Mouse (Mus musculus) CH12.LX (cell line): ENCODE results near the gene Fgfr2. TPM values are rescaled to one million over a fixed set of nuclear protein-coding genes. Genes with fewer than 3 reads are reported as not detected.

Experiments
- DNase-seq: peaks from one replicate; pipeline ENCODE4 v3.0.0-alpha.2; 2013; ENCODE audit errors: extremely low read depth
- H3K27ac ChIP-seq: 2 replicates; pipeline ENCODE4 v1.5.1; 2012; ENCODE audit warnings: low read depth, mild to moderate bottlenecking, control low read depth, moderate library complexity; ENCODE audit not compliant: insufficient read depth
- H3K27me3 ChIP-seq: replicated peaks from 2 replicates; pipeline ENCODE3; 2012; ENCODE audit warnings: inconsistent platforms
- H3K36me3 ChIP-seq, 2 experiments: replicated peaks in 1 of 2; 2 replicates each; pipeline versions ENCODE3 to v1.6.1; 2012; ENCODE audit warnings: inconsistent platforms in 1 of 2, low read length in 1 of 2, mild to moderate bottlenecking in 1 of 2, mixed read lengths in 1 of 2, moderate library complexity in 1 of 2; ENCODE audit not compliant: control insufficient read depth in 1 of 2, insufficient read depth in 1 of 2
- H3K4me1 ChIP-seq, 2 experiments: 2 replicates each; pipeline ENCODE4 v1.6.1; 2012; ENCODE audit warnings: inconsistent platforms in 1 of 2, moderate library complexity in 1 of 2; ENCODE audit not compliant: insufficient read depth in 2 of 2, control insufficient read depth in 1 of 2
- H3K4me2 ChIP-seq: 2 replicates; pipeline ENCODE4 v1.6.1; 2012; ENCODE audit warnings: low read depth, mild to moderate bottlenecking, control low read depth; ENCODE audit not compliant: poor library complexity, insufficient read depth, severe bottlenecking
- H3K4me3 ChIP-seq, 3 experiments: fragments of 150-350 bp in 1 of 3; sonication (generic) in 1 of 3; replicated peaks in 1 of 3; 2 replicates each; pipeline versions ENCODE3 to v1.5.1; 2011 to 2012; ENCODE audit warnings: low read depth in 2 of 3, low read length in 2 of 3, mild to moderate bottlenecking in 2 of 3, moderate library complexity in 2 of 3, control low read depth in 1 of 3, improper control_type of control experiment in 1 of 3, inconsistent platforms in 1 of 3, mixed read lengths in 1 of 3; ENCODE audit not compliant: poor library complexity in 1 of 3
- H3K79me2 ChIP-seq: replicated peaks from 2 replicates; pipeline ENCODE4 v1.6.1; 2012; ENCODE audit warnings: mild to moderate bottlenecking, moderate library complexity; ENCODE audit not compliant: control insufficient read depth, poor library complexity, insufficient read depth, severe bottlenecking; ENCODE audit errors: extremely low read depth
- H3K9ac ChIP-seq: 2 replicates; pipeline ENCODE4 v1.6.1; 2012; ENCODE audit warnings: low read depth, mild to moderate bottlenecking, control low read depth, moderate library complexity; ENCODE audit not compliant: insufficient read depth
- H3K9me3 ChIP-seq: replicated peaks from 2 replicates; pipeline ENCODE3; 2012; ENCODE audit warnings: low read length, inconsistent platforms, mixed read lengths
- BHLHE40 ChIP-seq: IDR thresholded peaks from 2 replicates; pipeline ENCODE4 v1.6.1; 2011; ENCODE audit warnings: mild to moderate bottlenecking, low read depth, low read length, improper control_type of control experiment
- CHD1 ChIP-seq: IDR thresholded peaks from 2 replicates; pipeline ENCODE4 v1.6.1; 2012; ENCODE audit warnings: low read depth, low read length, improper control_type of control experiment, inconsistent platforms
- CTCF ChIP-seq, 2 experiments: IDR thresholded peaks in 1 of 2; conservative IDR thresholded peaks in 1 of 2; 2 replicates each; pipeline ENCODE4 v1.5.1; 2011 to 2012; ENCODE audit warnings: low read depth in 2 of 2, low read length in 2 of 2, improper control_type of control experiment in 1 of 2, inconsistent platforms in 1 of 2, mild to moderate bottlenecking in 1 of 2, moderate library complexity in 1 of 2
- ELF1 ChIP-seq: IDR thresholded peaks from 2 replicates; pipeline ENCODE4 v1.6.1; 2014; ENCODE audit warnings: low read depth, mild to moderate bottlenecking, inconsistent platforms, low read length, improper control_type of control experiment
- EP300 ChIP-seq: IDR thresholded peaks from 2 replicates; pipeline ENCODE4 v1.6.1; 2011; ENCODE audit warnings: low read length, improper control_type of control experiment
- HCFC1 ChIP-seq: IDR thresholded peaks from 2 replicates; pipeline ENCODE4 v1.6.1; 2012; ENCODE audit warnings: low read depth, mild to moderate bottlenecking, inconsistent platforms, low read length, improper control_type of control experiment
- MAZ ChIP-seq: IDR thresholded peaks from 2 replicates; pipeline ENCODE4 v1.6.1; 2012; ENCODE audit warnings: low read depth, mild to moderate bottlenecking, inconsistent platforms, low read length, improper control_type of control experiment, moderate library complexity
- MXI1 ChIP-seq: IDR thresholded peaks from 2 replicates; pipeline ENCODE4 v1.6.1; 2011; ENCODE audit warnings: mild to moderate bottlenecking, low read depth, low read length, improper control_type of control experiment
- MYC ChIP-seq: IDR thresholded peaks from 2 replicates; pipeline ENCODE4 v1.6.1; 2011; ENCODE audit warnings: low read depth, mild to moderate bottlenecking, improper control_type of control experiment, low read length
- NELFE ChIP-seq: IDR thresholded peaks from 2 replicates; pipeline ENCODE4 v1.6.1; 2011; ENCODE audit warnings: low read depth, low read length, improper control_type of control experiment
- PAX5 ChIP-seq: IDR thresholded peaks from 2 replicates; pipeline ENCODE4 v1.6.1; 2012; ENCODE audit warnings: low read length, inconsistent platforms, mixed read lengths
- POLR2AphosphoS2 ChIP-seq: IDR thresholded peaks from 2 replicates; pipeline ENCODE4 v1.6.1; 2011; ENCODE audit warnings: low read depth, low read length, improper control_type of control experiment
- RAD21 ChIP-seq: IDR thresholded peaks from 2 replicates; pipeline ENCODE4 v1.6.1; 2011; ENCODE audit warnings: low read depth, mild to moderate bottlenecking, low read length, improper control_type of control experiment, moderate library complexity
- SIN3A ChIP-seq: IDR thresholded peaks from 2 replicates; pipeline ENCODE4 v1.6.1; 2012; ENCODE audit warnings: low read length, improper control_type of control experiment, inconsistent platforms
- TBP ChIP-seq: conservative IDR thresholded peaks from 2 replicates; pipeline ENCODE4 v1.6.1; 2011; ENCODE audit warnings: low read depth, low read length, improper control_type of control experiment
- TCF12 ChIP-seq: IDR thresholded peaks from 2 replicates; pipeline ENCODE4 v1.6.1; 2014; ENCODE audit warnings: low read depth, mild to moderate bottlenecking, inconsistent platforms, low read length, improper control_type of control experiment
- USF1 ChIP-seq: IDR thresholded peaks from 2 replicates; pipeline ENCODE4 v1.6.1; 2014; ENCODE audit warnings: low read depth, mild to moderate bottlenecking, inconsistent platforms, low read length, improper control_type of control experiment
- USF2 ChIP-seq: conservative IDR thresholded peaks from 2 replicates; pipeline ENCODE4 v1.6.1; 2011; ENCODE audit warnings: low read depth, low read length, improper control_type of control experiment
- ZMIZ1 ChIP-seq: IDR thresholded peaks from 2 replicates; pipeline ENCODE4 v1.6.1; 2012; ENCODE audit warnings: low read depth, mild to moderate bottlenecking, inconsistent platforms, low read length, improper control_type of control experiment
- dilution Hi-C: fragments of 300-500 bp; cut with MboI; formaldehyde crosslinking; loops from 2 replicates; pipeline ENCODE4 v1.14.3; 2020; ENCODE audit warnings: low sequenced_read_pairs; ENCODE audit not compliant: extremely low pct_unique_long_range_greater_than_20kb, extremely low pct_ligation_motif_present
- in situ Hi-C: fragments of 300-500 bp; cut with MboI; formaldehyde crosslinking; loops from 3 replicates; pipeline ENCODE4 v1.14.3; 2019; ENCODE audit warnings: low sequenced_read_pairs, low pct_ligation_motif_present, low pct_unique_long_range_greater_than_20kb, mixed read lengths
- polyA plus RNA-seq: library from polyadenylated mRNA; unstranded; fragments of >175 nt; gene quantifications from 2 replicates; pipeline ENCODE4 v1.2.1, GENCODE M21; 2012; ENCODE audit warnings: low read depth; ENCODE audit not compliant: insufficient read length
- total RNA-seq, 2 experiments: library from RNA; depleted of rRNA; stranded (reverse); fragments of 300-350 nt in 1 of 2; fragments of >200 nt in 1 of 2; gene quantifications; 2 replicates each; pipeline ENCODE4 v1.2.3; 2012 to 2014

Fgfr2 gene
- total and polyA plus RNA-seq, 3 experiments: not detected

- TF ChIP-seq BHLHE40 (no peak), RAD21 (no peak), TCF12 (no peak), ZMIZ1 (no peak), HCFC1 (no peak), USF2 (no peak), PAX5 (no peak), CTCF (conservative IDR thresholded peaks at IDR 0.05 in 1 of 2, IDR thresholded peaks at IDR 0.05 in 1 of 2; ENCODE audit: low read depth in 2 of 2, low read length in 2 of 2) (no peak), NELFE (no peak), SIN3A (no peak), USF1 (no peak), TBP (no peak)
- TF ChIP-seq, all 38 proteins: peak for 0
- Histone ChIP-seq H3K4me2 (no peak overlapping the region), H3K9ac (no peak overlapping the region), H3K79me2 (no peaks in the 10 kb centered on the region), H3K4me3 (no peak overlapping the region), H3K9me3 (no peaks in the 10 kb centered on the region), H3K27ac (no peak overlapping the region), H3K4me1 (no peaks in the 10 kb centered on the region), H3K27me3 (peaks cover 86% of the 10 kb centered on the region), H3K36me3 (no peaks in the 10 kb centered on the region)
- in situ Hi-C loops: no loop called here
- dilution Hi-C loops: no loop called here
- DNase-seq: no peak
Measured at GRCm38 (mm10) chr7:132088606-132089005, 1034.5 kb downstream of the Fgfr2 start.

DNA sequence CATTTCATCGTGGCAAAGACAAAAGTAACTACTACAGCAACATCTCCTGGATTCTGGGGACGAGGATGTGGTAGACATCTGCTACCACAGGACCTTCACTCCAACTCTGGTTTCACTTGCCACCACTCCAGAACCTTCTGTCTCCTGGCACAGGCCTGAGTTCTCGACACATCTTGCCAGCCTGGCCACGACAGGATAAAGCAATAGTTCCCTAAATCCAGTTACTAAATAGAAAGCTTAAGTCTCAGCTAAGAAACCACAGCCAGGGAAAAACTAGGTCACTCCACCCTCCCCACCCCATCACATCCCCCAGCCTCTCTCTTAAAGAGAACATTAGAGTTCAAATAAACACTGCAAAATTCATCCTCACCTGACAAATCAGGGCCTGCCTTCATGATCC lies 1035.0 kb downstream of the Fgfr2 start:
- H3K9ac ChIP-seq: no peak overlapping the region
- no peak overlapping the region for H3K4me2 ChIP-seq
- H3K36me3 ChIP-seq: no peaks in the 10 kb centered on the region
- H3K79me2 ChIP-seq: no peaks in the 10 kb centered on the region
- no peak for DNase-seq
- no peak overlapping the region for H3K27ac ChIP-seq
- in situ Hi-C loops: no loop called here
- TF ChIP-seq POLR2AphosphoS2: no peak
- TF ChIP-seq, all 38 proteins: peak for 0
- dilution Hi-C loops: no loop called here
- H3K4me3 ChIP-seq: no peak overlapping the region
- H3K9me3 ChIP-seq: no peaks in the 10 kb centered on the region
- peaks cover 87% of the 10 kb centered on the region for H3K27me3 ChIP-seq
- no peaks in the 10 kb centered on the region for H3K4me1 ChIP-seq

- no peak overlapping the region for H3K27ac ChIP-seq
- H3K9ac ChIP-seq: no peak overlapping the region
- H3K4me3 ChIP-seq: no peak overlapping the region
- no peaks in the 10 kb centered on the region for H3K4me1 ChIP-seq
- in situ Hi-C loops: no loop called here
- no peaks in the 10 kb centered on the region for H3K36me3 ChIP-seq
- dilution Hi-C loops: no loop called here
- no peak for DNase-seq
- peaks cover 10% of the 10 kb centered on the region for H3K9me3 ChIP-seq
- no peaks in the 10 kb centered on the region for H3K79me2 ChIP-seq
- peaks cover 70% of the 10 kb centered on the region for H3K27me3 ChIP-seq
- TF ChIP-seq SIN3A: no peak
- TF ChIP-seq ELF1: no peak
- TF ChIP-seq MAZ: no peak
- no peak for TF ChIP-seq TCF12
- no peak for TF ChIP-seq EP300
- no peak for TF ChIP-seq CHD1
- TF ChIP-seq ZMIZ1: no peak
- no peak for TF ChIP-seq BHLHE40
- TF ChIP-seq MYC: no peak
- TF ChIP-seq MXI1: no peak
- H3K4me2 ChIP-seq: no peak overlapping the region
Measured at GRCm38 (mm10) chr7:132075825-132076224, 1047.3 kb downstream of the Fgfr2 start.
